Mouse (Mus musculus): ENCODE results near the gene Gm10065.
"Not testable (repeated sequence)": the region's sequence is repeated elsewhere in the genome, so short reads cannot be mapped to it uniquely, and the experiment has no call there.

DNA sequence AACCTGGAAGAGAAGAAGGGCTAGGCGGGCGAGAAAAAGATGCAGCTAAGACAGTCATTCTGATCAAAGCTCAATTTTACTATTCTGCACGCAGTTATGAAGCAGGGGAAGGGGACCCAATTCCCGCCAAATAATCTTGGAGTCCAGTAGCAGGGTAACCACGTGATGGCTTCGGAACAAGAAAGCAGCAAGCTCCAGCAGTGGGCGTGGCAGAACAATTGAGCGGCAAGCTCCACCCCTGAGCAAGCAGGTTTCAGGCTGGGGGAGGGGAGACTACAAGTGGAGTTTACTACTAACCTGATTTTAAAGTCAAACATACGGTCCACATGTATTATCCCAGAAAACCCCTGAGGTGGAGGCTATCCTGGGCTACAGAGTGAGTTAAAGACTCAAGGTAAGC is 16.7 kb downstream of the Gm10065 start:
- TF ChIP-seq CTCF, EP300 (IDR thresholded peaks at IDR 0.05): not testable (repeated sequence)

All from lung, postnatal 0 days (tissue).